Mouse (Mus musculus) ES-CJ7 (cell line): ENCODE results near the gene Olfr512.

Source experiments
- DNase-seq: peaks from one replicate; pipeline ENCODE4 v3.0.0; 2011; ENCODE audit warnings: low read depth, low spot score

The Olfr512 gene

GRCm38 (mm10) chr7:108713020-108713419 lies at the start of gene Olfr512:
Gene Olfr512 (plus strand): TSS chr7:108713320.
- no peak for DNase-seq

DNA sequence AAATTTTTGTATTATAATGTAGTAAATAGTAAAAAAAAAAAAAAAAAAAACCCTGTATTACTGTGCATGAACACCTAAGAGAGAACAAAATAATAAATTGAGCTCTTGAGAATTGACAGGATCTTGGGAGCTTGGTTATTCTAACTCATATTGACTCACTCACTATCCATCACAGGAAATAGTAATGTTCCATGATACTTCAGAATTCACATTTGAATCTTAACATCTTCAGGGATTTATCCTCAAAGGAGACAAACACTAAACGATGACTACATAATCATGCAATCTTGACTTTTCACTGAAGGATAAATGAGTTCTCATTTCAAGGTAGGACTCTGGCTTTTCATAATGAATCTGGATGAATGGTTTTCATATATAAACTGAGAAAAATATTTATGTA lies 47.0 kb upstream of the Olfr512 start, which contains the start of gene Olfr510:
TSS of gene Olfr510 (plus strand) at position 301 of the 400 bp plus-strand sequence.
- no peak for DNase-seq

- no peak for DNase-seq
Observed at GRCm38 (mm10) chr7:108671058-108671457, 42.1 kb upstream of the Olfr512 start.

- peak; percentile 75 for DNase-seq
Observed at GRCm38 (mm10) chr7:108678886-108679285, 34.2 kb upstream of the Olfr512 start.

GRCm38 (mm10) chr7:108750673-108751072 lies 37.6 kb downstream of the Olfr512 start, which contains the start of gene Olfr513:
Gene Olfr513 (plus strand): TSS chr7:108750973.
- no peak for DNase-seq

DNA sequence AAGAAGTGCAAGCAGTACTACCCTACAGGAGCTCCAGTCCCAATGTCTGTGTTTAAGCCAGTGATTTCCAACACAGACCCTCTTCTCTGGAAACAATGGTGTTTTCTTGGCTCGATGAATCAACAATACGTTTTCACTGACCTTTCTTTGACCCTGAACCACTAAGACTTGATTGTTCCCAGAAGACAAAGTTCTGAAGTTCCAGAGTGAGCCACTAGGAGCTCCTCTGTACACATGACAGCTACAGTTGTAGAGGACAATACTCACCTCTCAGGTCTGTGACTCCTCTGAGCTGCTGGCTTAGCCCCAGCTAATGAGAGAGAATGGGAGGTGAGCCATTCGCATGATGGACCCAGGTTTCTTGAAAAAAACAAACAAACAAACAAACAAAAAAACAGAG lies 47.3 kb downstream of the Olfr512 start:
- peak; percentile 87 for DNase-seq
